Mouse (Mus musculus) NIH3T3 (cell line): Measurements from ENCODE around the gene Fkbp1a.

Experiments used
- DNase-seq: peaks from one replicate; pipeline ENCODE4 v3.0.0-alpha.2; 2012; ENCODE audit warnings: low read depth

Gene Fkbp1a

GRCm38 (mm10) chr2:151542323-151543062 lies at the start of gene Fkbp1a:
TSS of gene Fkbp1a (plus strand) at chr2:151542483.
- DNase-seq, result peak; percentile 98

GRCm38 (mm10) chr2:151494035-151494803 lies 48.1 kb upstream of the Fkbp1a start, which contains the start of gene Nsfl1c:
TSS of gene Nsfl1c (plus strand) at chr2:151494182.
- peak; percentile 98 for DNase-seq

DNA sequence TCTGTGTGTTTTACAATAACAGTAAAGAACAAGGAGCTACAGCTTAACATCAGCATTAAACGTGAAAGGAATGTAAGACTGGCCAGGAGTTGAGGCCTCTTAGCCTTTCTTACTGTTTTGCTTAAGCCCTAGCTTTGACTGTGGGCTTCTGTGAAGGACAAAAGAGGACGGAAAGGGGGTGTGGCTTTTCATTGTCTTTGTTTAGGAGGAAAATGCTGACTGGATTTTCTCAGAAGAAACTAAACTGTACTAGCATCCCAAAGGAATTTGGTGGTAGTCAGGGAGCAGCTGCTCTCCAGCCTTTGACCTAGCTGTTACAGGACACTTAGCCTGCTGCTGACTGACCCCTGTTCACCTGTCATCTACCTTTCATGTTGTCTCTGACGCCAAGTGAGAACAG lies 43.9 kb upstream of the Fkbp1a start:
- DNase-seq, result no peak

DNA sequence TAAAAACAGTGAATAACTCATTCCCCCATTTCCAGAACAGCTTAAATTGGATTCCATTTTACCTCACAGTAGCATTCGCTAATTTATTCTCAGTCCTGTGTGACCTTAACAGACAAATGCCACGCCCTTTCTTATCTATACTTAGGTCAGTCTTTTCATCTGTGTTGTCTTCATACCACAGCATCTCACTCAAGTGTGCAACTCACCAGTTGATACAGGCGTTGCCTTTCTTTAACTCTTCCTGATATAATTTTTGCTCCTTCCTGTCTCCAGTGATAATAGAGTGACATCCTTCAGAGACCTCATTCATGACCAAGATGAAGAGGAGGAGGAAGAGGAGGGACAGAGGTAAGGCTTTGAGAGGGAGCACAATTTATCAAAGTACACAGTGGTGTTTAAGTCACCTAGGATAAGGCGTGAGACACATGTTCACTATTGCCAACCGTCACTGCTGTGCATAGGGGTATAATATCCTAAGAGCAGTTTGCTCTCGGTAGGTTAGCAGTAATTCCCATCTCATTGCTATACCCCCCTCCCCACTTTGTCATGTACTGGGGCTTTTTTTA lies 41.8 kb upstream of the Fkbp1a start:
- no peak for DNase-seq

DNA sequence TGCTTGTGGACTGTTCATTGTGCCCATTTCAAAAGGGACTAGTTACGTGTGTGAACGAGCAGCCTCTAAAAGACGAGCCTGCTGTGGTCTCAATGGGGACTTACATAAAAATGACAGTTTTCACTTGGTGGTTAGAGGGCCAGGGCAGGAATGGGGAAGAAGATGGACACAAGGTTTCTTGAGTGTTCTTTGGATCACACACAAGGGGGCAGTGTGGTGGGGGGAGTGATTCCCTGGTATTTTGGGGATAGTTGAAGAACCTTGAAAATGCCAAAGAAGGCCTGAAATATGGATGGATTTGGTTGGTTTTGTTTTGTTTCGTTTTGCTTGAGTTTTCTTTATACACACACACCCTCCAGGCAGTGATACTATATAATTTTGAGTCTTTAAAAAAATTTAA lies 38.1 kb upstream of the Fkbp1a start:
- DNase-seq, result peak; percentile 37

DNA sequence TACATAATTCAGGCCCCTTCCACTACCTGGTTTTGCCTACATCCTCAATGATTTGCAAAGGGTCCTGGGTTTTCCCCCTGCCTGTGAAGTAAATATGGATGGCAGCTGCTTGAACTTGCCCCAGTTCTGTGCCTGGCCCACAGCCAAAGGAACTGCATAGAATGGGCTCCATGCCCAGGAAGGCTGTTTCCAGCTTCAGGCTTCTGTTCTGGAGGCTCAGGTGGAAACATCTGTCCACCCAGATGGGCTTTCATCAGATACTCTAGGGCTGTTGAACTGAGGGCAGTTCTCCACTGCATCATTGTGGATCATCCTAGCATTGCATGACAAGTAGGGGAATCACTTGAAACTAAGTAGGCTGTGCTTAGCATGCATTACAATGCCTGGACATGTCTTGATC lies 30.1 kb upstream of the Fkbp1a start:
- DNase-seq, result peak; percentile 72

DNA sequence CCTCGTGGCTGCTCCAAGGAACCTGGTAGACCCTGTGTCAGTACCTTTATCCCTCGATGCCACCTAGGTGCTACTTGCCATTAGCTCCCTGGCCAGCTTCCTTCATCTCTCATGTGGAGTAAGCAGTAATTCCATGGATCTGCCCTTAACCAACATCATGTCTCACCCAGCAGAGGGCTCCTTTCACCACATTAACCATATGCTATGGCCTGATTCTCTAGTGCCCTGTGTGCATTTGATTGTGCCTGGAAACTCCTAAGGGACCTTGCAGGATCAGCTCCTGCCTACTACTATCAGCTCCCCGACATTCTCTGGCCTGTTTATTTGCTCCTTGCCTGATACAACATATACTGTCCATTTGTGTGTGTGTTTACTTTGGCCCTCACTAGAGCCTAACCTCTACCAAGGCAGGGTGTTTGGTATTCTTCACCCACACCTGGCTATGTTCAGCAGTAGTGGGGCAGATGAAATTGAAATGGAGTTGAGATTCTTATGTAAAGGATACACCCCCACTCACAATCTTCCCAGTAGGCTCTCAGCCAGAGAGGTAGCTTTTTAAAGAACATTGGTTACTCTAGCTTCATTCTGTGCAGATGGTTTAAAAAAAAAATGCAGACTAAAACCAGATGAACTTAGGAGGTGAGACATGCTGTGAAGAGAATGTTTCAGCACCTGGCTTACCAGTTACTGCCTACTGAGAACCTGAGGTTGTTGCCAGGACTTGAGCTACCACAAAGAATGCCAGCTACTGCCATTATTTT lies 28.6 kb upstream of the Fkbp1a start:
- peak; percentile 17 for DNase-seq

DNA sequence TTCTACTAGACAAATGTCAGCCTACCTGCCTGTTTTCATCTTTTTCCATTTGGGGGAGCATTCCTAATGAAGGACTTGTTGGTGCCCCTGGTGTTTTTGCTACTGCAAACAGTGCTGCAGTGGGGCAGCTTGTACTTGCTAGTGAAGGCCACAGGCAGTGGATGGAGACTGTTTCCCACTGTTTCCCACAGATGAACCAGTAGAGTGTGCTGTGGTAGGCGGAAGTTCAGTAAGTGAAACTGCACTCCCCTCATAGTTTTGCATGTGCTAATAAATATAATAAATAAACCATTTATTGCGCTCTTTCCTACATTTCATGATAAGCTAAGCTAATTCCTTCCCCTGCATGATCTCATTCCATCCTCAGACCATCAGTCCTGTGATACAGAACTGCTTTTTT lies 23.3 kb upstream of the Fkbp1a start:
- DNase-seq, result no peak

- peak; percentile 46 for DNase-seq
Observed at GRCm38 (mm10) chr2:151524324-151525041, 17.8 kb upstream of the Fkbp1a start.

- peak; percentile 22 for DNase-seq
Observed at GRCm38 (mm10) chr2:151525520-151525919, 16.8 kb upstream of the Fkbp1a start.

DNA sequence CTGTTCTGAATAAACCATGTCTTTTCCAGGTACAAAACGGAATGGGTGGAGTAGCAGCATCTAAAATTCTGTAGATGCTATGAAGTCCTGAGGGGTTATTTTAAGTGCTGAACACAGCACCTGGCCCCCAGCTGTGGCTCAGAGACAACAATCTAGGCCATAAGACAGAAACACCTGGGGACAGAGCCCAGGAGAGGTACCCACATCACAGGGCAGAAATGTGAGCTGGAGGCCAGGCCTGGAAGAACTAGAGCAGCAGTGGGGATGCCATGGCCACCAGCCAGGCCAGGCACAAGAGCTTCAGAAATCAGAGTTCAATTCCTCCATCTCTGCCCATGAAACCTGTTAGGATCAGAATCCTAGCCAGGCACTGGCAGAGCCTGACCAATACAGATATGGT lies 14.2 kb upstream of the Fkbp1a start:
- DNase-seq, result no peak

DNA sequence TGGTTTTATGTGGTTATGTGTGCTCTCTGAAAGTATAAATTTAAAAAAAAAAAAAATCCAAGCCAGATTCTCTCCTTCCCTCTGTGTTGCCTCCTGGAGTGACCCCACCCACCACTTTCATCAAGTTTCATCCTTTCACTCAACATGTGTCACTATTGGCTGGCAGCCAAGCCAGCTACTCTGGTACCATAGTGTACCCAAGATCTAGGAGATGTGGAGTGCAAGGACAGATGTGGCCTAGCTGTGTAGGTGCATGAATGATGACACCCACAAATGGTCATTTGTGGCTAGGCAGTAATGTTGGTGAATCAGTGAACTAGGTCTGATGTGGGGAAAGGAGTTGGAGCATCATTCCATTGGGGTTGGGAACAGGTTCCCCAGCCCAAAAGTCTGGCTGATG lies 13.1 kb upstream of the Fkbp1a start:
- DNase-seq, result peak; percentile 17

DNA sequence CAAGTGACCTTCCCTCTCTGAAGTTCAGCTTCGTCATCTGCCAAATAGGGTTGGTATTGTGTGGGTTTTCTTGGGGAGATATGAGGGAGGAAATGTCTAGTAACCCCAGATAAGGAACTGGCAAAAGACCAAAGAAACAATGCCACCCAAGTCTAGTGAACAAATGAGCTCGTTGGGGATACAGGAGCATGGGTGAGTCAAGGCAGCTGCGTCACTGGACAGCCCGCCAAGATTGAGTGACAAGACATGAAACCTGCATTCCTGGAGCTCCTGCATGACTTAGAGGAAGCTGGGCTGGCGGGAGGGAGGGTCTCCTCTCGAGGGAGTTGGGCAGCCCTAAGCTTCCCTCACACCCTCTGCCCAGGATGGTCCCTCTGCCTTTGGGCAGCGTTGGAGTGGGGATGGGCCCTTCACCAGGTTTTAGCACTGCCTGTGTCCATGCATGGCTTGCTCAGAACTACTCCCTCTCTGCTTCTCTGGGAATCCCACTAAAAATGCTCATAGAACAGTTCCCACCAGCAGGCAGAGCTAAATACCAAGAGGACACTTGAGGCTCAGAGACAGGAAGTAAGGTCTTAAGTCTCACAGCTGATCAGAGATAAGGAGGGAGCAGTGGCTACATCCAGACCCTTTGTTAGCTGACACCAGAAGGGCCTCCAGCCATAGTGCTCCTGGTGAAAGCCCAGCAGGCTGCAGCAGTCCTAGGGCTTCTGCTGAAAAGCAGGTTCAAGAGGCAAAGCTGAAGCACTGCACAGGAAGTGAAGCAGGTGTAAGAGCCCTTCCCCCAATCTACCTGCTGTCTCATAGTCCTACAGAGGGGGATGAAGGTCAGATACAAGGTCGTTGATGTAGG lies 11.7 kb upstream of the Fkbp1a start:
- DNase-seq, result no peak

GRCm38 (mm10) chr2:151533632-151534031 lies 8.7 kb upstream of the Fkbp1a start:
- no peak for DNase-seq

DNA sequence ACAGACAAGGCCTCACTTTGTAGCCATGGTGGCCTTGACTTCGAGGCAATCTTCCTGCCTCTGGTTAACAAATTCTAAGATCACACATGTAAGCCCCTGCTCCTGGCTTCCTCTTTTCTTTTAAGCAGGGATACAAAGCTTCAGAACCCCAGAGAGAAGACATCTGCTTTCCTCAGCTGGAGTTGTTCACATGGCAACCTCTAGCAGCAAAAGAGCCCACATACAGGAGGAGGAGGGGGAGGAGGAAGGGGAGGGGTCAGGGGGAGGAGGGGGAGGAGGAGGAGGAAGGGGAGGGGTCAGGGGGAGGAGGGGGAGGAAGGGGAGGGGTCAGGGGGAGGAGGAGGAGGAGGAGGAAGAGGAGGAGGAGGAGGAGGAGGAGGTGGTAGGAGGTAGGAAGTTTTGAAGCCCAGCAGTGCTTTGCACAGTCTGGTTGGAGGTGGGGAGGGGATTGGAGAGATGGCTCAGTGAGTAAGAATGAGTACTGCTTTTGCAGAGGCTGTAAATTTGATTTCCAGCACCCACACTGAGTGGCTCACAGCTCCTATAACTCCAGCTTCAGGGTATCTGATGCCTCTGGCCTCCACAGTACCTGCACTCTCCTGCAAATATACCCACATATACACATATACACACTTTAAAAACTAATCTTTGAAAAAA lies 6.2 kb upstream of the Fkbp1a start:
- peak; percentile 23 for DNase-seq

DNA sequence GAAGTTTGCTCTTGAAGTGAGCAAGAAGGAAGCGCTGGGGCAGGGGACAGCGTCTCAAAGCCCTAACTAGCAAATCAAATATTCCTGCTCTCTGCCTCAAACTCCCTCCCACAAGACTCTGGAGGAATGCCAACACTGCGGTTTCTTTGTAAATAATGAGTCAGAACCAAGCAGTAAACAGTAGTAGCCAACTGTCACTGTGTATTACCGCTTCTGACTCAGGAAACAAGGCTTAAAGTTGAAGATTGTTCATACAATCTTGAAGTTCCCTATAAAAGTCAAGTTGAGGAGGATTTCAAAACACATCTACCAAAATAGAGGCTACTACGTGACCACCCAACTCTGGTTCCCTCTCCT lies 5.7 kb upstream of the Fkbp1a start:
- peak; percentile 92 for DNase-seq

DNA sequence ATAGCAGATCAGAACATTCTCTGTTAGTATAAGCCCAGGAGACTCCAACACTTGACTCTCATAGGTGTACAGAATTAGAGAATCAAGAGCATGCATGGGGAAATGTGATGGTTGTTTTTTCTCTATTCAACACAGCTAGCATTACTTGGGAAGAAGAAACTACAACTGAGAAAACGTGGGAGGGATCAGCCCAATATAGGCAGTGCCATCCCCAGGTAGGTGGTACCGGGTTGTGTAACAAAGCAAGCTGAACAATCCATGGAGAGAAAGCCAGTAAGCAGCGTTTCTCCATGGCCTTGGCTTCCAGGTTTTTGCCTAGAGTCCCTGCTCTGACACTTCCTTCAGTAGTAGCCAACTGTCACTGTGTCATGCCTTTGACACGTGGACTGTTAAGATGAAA lies 3.6 kb upstream of the Fkbp1a start:
- no peak for DNase-seq

DNA sequence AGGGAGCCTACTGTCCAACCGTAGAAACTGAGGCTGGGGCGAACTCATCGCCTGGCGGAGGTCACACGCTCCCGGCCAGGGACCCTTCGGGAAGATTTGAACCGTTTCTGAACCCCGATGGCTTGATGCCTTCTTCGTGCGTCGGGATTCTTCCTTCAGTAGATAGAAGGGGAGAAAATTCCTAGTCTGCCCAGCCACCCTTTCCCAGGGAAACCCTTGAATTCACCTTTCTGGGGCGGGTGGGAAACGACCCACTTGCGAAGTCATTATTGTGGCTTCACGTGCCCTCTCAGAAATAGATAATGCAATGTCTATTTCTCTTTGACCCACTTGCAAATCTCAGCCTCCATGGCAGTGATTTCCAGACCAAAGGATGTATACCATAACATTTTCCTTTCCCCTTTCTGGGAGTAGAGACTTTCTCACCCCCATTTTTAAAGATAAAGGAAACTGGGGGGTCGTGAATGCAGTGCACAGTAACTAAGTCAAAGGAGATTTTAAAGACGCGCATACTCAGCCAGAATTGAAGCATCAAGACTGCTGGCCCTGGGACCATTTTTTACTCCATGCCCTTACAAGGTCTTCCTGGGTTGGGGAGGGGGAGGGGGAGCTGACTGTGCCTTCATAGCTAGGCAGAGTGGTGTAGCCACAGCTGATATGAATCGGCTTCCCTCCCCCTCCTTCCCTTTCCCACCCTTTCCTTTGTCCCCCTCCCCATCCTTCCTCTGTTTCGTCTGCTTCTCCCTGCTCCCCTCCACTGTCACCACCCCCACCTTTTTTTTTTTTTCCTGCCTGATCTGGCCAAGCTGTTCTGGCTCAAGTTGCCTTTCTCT lies 996 bp downstream of the Fkbp1a start:
- DNase-seq, result peak; percentile 74

DNA sequence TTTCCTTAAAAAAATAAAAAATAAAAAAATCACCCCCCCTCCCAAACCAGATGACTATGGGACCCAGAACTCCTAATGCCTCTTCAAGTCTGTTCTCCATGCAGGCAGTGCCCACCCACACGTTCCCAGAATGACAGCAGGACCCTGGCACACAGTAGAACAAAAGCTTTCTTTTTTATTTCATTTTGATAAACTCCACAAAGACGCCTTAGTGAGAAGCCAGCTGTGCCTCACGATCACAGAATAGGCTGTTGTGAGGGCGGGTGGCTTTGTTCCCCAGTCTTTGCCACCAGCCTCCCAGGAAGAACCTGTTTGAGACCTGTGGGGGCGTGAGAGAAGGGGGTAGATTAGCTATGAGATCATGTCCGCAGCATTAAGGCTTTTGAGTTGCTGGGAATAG lies 2.4 kb downstream of the Fkbp1a start:
- no peak for DNase-seq
